8 mouse cellular contexts compared by ENCODE assay signal in genomic region chr17:10335809-10336499, GRCm38 (mm10). TPM values are rescaled to one million over a fixed set of nuclear protein-coding genes. Genes with fewer than 3 reads are reported as not detected.
DNase-seq lines count a peak whose midpoint lies in the region; ATAC-seq and TF ChIP-seq lines count a peak whose summit lies in the region.

No protein-coding gene starts in this region.

- no peaks in the 10 kb centered on the region for H3K27me3 ChIP-seq in kidney, adult 2 months (replicated peaks; ENCODE audit: control insufficient read depth, insufficient read depth, low read length)
- H3K27me3 ChIP-seq in forebrain, embryonic 12.5 days, result no peaks in the 10 kb centered on the region
- no peaks in the 10 kb centered on the region for H3K27me3 ChIP-seq in neural tube, embryonic 13.5 days

- H3K9ac ChIP-seq in forebrain, embryonic 12.5 days, result peak overlapping the region; percentile 59
- H3K9ac ChIP-seq in neural tube, embryonic 13.5 days, result peak overlapping the region; percentile 79

- no peak for TF ChIP-seq CTCF in kidney, adult 2 months (conservative IDR thresholded peaks at IDR 0.05; ENCODE audit: insufficient read depth, insufficient read length, low read depth, low read length)

- H3K4me3 ChIP-seq in kidney, adult 2 months (ENCODE audit: insufficient read depth, low read depth, low read length), result peak overlapping the region; percentile 78
- peak overlapping the region; percentile 40 for H3K4me3 ChIP-seq in forebrain, embryonic 12.5 days (replicated peaks)
- H3K4me3 ChIP-seq in neural tube, embryonic 13.5 days, result peak overlapping the region; percentile 45

- no peaks in the 10 kb centered on the region for H3K9me3 ChIP-seq in forebrain, embryonic 12.5 days
- H3K9me3 ChIP-seq in neural tube, embryonic 13.5 days, result no peaks in the 10 kb centered on the region

- H3K36me3 ChIP-seq in kidney, adult 2 months (ENCODE audit: control insufficient read depth, insufficient read depth, low read length), result no peaks in the 10 kb centered on the region
- H3K36me3 ChIP-seq in forebrain, embryonic 12.5 days (replicated peaks), result no peaks in the 10 kb centered on the region
- no peaks in the 10 kb centered on the region for H3K36me3 ChIP-seq in neural tube, embryonic 13.5 days

- no peak for TF ChIP-seq POLR2A in kidney, adult 2 months (IDR thresholded peaks at IDR 0.05; ENCODE audit: low read depth, low read length)

- peak overlapping the region; percentile 55 for H3K4me2 ChIP-seq in forebrain, embryonic 12.5 days
- H3K4me2 ChIP-seq in neural tube, embryonic 13.5 days, result peak overlapping the region; percentile 70

- peaks cover 3% of the 10 kb centered on the region; the same call in 1 of the 2 replicates for H3K4me1 ChIP-seq in kidney, adult 2 months (ENCODE audit: control insufficient read depth, insufficient read depth, low read length)
- H3K4me1 ChIP-seq in forebrain, embryonic 12.5 days, result peaks cover 47% of the 10 kb centered on the region
- peaks cover 43% of the 10 kb centered on the region for H3K4me1 ChIP-seq in neural tube, embryonic 13.5 days (replicated peaks)

- peak; percentile 65 for ATAC-seq in forebrain, embryonic 12.5 days (ENCODE audit: low FRiP score)
- ATAC-seq in neural tube, embryonic 13.5 days (ENCODE audit: low read depth), result peak; percentile 58; the same call in 1 of the 2 replicates
- ATAC-seq in activated CD4-positive, CD25-positive, alpha-beta regulatory T cell, adult 4 months, result no peak

- no peak for DNase-seq in kidney, adult 2 months
- no peak for DNase-seq in kidney, adult 11 months
- DNase-seq in adrenal gland, postnatal 25 days, result peak; percentile 49
- peak; percentile 37 to 53 for DNase-seq in kidney, postnatal 25 days
- no peak for DNase-seq in gastrocnemius, adult 18-20 months (ENCODE audit: low spot score)

- WGBS in kidney, adult 2 months, result 29% methylated on average over 16 of the region's 16 CpGs
- WGBS in forebrain, embryonic 12.5 days, result 8% methylated on average over 16 of the region's 16 CpGs
- WGBS in neural tube, embryonic 13.5 days, result 11% methylated on average over 16 of the region's 16 CpGs

- peak overlapping the region; percentile 79 for H3K27ac ChIP-seq in kidney, adult 2 months (ENCODE audit: insufficient read depth, low read depth, low read length)
- H3K27ac ChIP-seq in forebrain, embryonic 12.5 days, result peak overlapping the region; percentile 98
- H3K27ac ChIP-seq in neural tube, embryonic 13.5 days (replicated peaks), result peak overlapping the region; percentile 96

RNA-seq across cellular contexts. Expression of gene Qk, which starts 16.3 kb away (rescaled TPM):
- 115 and 121 TPM in 2 replicates for polyA plus RNA-seq in kidney, adult 2 months (2012; rRNA removed)
- 189 and 200 TPM in 2 replicates for total RNA-seq in adrenal gland, postnatal 25 days (2021)
- 63.0 and 69.3 TPM in 2 replicates for polyA plus RNA-seq in forebrain, embryonic 12.5 days (2016; fragmentation: Nextera tagmentation; extraction: Ambion mirVana)
- 45.6 and 48.1 TPM in 2 replicates for polyA plus RNA-seq in neural tube, embryonic 13.5 days (2015; fragmentation: Nextera tagmentation; extraction: Ambion mirVana)
- polyA plus RNA-seq in activated CD4-positive, CD25-positive, alpha-beta regulatory T cell, adult 4 months (2017; shearing (Covaris generic)), result 10 to 100 TPM; 10.5 to 13.4 TPM
- total RNA-seq in gastrocnemius, adult 18-20 months (2021), result 100 to 1,000 TPM; 274 to 325 TPM

Comparison
In these comparisons a context has a peak if more than half of its experiments do, and no peak if none do; other contexts are left out.
1. DNase-seq: peak in adrenal gland, postnatal 25 days (single experiment) and kidney, postnatal 25 days (2 of 2); none in kidney, adult 2 months (single experiment), kidney, adult 11 months (single experiment) and gastrocnemius, adult 18-20 months (single experiment).
2. Peak in every context shown above with its lines, with median percentiles within 50 percentile points of each other: H3K27ac ChIP-seq and H3K4me3 ChIP-seq.